Mouse (Mus musculus): ENCODE data around the gene Ubtf.

The Ubtf gene

DNA sequence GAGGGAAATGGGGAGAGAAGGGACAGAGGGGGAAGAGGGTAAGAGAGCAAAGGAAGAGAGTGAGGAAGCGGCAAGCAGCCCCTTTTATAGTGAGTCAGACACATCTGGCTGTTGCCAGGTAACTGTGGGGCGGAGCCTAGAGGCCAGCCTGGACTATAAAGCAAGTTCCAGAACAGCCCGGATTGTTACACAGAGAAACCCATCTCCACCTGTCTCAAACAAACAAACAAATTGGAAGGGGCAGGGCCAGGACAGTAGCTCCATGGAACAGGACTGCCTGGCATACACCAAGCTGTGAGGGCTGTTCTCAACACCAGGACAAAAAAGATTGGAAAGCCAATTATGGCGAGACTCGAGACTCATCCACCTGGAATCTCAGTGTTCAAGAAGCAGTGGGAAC lies 27.4 kb upstream of the Ubtf start:
- DNase-seq (ENCODE audit: low spot score in 2 of 2): no peak

DNA sequence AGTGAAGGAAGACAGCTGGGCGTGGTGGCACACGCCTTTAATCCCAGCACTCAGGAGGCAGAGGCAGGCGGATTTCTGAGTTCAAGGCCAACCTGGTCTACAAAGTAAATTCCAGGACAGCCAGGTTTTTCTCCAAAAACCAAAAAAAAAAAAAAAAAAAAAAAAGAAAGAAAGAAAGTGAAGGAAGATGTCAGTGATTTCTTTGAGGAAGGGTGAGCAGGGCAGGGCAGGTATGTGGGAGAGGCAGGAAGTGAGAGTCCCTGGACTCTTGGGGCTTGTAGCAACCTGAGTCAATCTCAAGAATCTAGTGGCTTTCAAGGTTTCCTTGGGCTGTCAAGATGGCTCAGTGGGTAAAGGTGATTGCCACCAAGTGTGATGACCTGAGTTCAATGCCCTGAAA lies 24.9 kb upstream of the Ubtf start:
- DNase-seq (ENCODE audit: low spot score in 2 of 2): no peak

- no peak for DNase-seq (ENCODE audit: low spot score in 2 of 2)
Measured at GRCm38 (mm10) chr11:102342742-102343141, 23.2 kb upstream of the Ubtf start.

- DNase-seq (ENCODE audit: low spot score in 2 of 2): no peak
Measured at GRCm38 (mm10) chr11:102341101-102341500, 21.6 kb upstream of the Ubtf start.

DNA sequence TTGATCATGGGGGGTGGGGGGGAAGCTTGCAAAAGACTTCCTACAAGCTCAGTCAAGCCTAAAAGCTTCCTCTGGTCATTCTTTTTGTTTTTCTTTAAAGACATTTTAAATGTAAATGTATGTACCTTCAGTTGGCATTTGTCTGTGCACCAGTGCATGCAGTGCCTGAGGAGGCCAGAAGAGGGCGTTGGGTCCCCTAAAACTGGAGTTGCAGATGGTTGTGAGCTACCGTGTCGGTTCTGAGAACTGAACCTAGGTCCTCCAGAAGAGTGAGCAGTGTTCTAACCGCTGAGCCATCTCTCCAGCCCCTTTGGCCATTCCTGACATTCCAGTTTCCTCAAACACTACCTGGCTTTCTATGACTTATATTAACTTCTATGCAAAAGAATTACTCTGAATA lies 20.1 kb upstream of the Ubtf start:
- DNase-seq (ENCODE audit: low spot score in 2 of 2): no peak

DNA sequence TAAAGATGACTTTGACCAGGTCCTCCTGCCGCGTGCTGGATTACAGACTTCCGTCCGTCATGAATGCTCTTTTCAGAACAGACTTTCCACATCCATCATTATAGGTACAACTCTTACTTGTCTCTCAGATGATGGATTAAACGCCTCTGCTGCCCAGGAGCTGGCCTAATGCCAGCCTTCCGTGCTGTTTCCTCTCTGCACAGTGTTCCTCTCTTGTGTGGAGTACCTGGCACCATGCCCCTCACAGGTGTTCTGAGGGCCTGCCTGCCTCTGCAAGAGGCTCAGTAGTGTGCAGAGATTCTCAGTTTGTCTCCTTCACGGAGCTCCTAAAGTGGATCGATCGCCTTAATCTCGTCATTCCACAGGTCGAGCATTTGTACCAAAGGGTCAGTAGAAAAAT lies 19.7 kb upstream of the Ubtf start:
- DNase-seq (ENCODE audit: low spot score in 2 of 2): peak in 1 of 2 experiments; percentile 12

GRCm38 (mm10) chr11:102338561-102338960 lies 19.0 kb upstream of the Ubtf start:
- DNase-seq (ENCODE audit: low spot score in 2 of 2): peak; percentile 66

DNA sequence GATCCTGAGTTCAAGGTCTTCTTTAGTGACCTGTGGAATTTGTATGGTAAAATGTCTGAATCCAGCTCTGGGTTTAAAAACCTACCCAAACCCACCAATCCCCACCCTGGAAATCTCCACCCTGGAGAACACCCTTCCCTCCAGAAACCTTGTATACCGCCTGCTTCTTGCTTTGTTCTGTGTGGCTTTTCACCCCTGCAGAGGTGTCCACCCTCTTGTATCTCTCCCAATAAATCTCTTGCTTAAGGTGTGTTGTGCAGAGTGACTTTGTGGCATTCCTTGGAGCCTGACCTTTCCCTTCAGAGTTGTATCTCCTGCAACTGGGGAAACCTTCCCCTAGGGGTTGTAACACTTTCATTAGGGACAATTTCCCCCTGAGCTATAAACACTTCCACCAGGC lies 18.4 kb upstream of the Ubtf start:
- DNase-seq (ENCODE audit: low spot score in 2 of 2): no peak

GRCm38 (mm10) chr11:102336191-102336590 lies 16.6 kb upstream of the Ubtf start:
- no peak for DNase-seq (ENCODE audit: low spot score in 2 of 2)

DNA sequence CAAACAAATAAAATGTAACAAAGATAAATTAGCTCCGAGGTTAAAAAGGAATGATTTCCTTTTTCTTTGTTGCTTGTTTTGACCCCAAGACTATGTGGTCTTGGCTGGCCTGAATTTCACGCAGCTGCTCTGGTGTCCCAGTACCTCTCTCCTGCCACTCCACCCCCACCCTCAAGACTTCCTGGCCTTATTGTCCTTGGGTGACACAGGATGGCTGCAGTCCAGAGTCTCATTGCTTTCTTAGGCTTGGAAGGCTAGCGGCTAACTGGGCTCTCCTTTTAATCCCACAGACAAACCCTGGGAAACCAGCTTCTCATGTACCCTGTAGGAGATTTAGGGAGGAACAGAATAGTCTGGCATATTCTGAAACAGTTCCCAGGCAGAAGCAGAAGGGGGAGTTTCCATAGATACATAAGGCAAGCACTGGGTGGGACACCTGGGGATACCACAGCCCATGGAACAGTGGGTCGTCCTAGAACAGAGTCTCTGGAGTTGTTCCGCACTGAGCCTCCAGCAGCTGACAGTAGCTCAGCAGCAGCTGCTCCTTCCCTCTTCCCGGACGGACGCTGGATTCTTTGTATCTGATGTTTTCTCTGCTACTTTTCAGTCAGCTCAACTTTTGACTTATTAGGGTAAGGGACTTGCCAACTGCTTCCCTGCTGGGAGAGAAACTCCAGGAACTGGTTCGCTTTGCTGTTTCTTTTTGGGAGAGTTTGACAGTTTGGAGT lies 15.6 kb upstream of the Ubtf start:
- DNase-seq (ENCODE audit: low spot score in 2 of 2): no peak

DNA sequence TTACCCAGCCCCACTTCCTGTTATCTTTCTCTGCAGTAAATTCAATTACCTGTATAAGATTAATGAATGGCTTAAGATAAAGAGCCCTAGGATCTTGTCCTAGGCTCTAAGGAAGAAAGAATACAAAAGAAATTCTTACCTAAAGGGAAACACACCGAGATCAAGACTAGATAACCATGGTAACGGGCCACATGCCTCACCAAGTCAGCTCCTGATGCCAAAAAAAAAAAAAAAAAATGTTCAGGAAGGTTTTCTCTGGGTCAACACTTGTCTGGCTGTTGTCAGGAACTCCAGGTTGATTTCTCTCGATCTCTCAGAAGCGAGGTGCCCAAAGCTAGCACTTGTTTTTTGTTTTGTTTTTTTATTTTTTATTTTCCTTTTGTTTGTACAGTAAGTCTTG lies 14.5 kb upstream of the Ubtf start:
- DNase-seq (ENCODE audit: low spot score in 2 of 2): no peak

DNA sequence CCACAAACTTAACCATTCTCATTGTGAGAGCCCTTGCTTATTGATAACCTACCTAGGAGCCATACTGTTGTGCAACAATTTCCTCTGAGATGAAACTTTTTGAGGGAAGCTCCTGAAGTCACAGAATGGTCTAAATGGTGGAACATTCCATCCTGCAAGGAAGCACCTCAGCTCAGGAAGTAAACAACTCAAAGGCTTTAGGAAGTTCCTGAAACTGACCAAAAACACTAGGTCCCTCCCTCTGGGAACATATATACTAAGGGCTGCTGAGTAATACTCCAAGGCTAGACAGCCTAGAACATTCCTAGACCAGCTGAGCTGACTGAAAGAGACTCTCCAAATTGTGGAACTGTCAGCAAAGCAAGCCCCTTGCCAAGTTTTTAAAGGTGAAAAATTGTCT lies 13.5 kb upstream of the Ubtf start:
- no peak for DNase-seq (ENCODE audit: low spot score in 2 of 2)

GRCm38 (mm10) chr11:102331806-102332205 lies 12.3 kb upstream of the Ubtf start:
- DNase-seq (ENCODE audit: low spot score in 2 of 2): no peak

DNA sequence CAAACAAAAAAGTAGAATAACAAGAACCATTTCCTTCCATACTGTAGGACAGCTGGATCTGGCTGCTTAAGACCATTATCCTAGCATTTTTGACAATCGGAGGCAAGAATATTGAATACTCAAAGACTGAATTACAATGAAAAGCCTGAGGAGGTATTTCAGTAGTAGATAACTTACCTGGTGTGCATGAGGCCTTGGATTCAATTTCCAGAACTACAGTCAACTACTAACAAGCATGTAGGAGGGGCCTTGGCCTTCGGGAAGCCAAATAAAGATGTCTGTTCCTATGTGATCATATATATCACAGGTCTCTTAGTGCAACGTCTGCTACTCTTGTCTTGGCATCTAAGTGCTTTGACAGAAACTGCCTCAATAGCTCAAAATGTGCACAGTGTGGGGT lies 10.5 kb upstream of the Ubtf start:
- DNase-seq (ENCODE audit: low spot score in 2 of 2): no peak

- no peak for DNase-seq (ENCODE audit: low spot score in 2 of 2)
Measured at GRCm38 (mm10) chr11:102329518-102329917, 10.0 kb upstream of the Ubtf start.

- DNase-seq (ENCODE audit: low spot score in 2 of 2): no peak
Measured at GRCm38 (mm10) chr11:102327839-102328238, 8.3 kb upstream of the Ubtf start.

DNA sequence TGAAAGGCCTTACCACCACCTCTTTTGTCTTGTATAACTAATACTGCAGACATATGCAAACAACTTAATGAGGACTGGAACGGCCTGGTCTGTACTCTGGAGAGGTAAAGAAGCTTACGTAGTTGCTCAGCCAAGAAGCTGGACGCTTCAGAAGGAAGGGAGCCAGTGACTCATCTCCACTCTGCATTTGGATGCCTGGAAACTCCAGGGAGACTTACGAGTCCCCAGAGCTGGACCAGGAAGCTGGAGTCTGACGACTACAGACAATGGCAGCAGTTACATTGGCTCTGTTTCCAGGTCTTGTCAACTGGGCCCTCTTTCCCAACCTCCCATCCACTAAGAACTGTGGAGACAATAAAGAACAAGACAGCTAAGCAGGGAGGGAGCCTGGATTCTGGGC lies 7.7 kb upstream of the Ubtf start:
- DNase-seq (ENCODE audit: low spot score in 2 of 2): no peak

- DNase-seq (ENCODE audit: low spot score in 2 of 2): no peak
Measured at GRCm38 (mm10) chr11:102323516-102323915, 4.0 kb upstream of the Ubtf start.

DNA sequence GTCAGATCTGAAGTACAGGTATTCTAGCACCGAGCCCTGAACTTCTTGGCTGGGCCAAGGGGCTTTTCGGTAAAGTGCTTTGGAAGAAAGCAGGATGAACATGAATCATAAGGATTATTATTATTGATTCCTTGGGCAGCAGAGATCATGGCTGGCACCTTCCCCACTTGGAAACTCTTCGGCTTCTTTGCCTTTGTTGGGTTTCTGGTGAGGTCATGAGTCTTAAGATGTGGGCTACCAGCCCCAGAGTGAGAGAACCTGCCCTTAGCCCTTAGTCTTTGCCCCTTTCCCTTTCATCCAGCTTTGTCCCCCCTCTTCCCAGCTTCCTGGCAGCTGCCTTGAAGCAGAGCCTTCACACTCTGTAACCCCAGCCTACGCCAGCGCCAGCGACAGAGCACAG lies 2.4 kb upstream of the Ubtf start:
- no peak for DNase-seq (ENCODE audit: low spot score in 2 of 2)

DNA sequence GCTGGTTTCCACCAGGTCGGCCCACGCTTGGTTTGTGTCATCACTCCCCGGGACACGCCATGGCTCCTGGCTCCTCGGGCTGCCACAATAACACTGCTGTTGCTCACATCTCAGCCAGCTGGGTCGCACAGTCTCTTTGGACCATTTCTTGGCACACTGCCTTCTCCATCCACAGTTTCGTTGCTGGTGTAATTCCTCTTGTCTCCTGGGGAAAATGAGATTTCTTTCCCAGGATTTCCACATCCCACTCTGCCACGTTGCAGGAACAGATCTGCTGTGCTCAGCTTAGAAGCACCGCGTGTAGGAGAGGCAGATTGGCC lies 1.1 kb upstream of the Ubtf start:
- DNase-seq (ENCODE audit: low spot score in 2 of 2): peak; percentile 83

DNA sequence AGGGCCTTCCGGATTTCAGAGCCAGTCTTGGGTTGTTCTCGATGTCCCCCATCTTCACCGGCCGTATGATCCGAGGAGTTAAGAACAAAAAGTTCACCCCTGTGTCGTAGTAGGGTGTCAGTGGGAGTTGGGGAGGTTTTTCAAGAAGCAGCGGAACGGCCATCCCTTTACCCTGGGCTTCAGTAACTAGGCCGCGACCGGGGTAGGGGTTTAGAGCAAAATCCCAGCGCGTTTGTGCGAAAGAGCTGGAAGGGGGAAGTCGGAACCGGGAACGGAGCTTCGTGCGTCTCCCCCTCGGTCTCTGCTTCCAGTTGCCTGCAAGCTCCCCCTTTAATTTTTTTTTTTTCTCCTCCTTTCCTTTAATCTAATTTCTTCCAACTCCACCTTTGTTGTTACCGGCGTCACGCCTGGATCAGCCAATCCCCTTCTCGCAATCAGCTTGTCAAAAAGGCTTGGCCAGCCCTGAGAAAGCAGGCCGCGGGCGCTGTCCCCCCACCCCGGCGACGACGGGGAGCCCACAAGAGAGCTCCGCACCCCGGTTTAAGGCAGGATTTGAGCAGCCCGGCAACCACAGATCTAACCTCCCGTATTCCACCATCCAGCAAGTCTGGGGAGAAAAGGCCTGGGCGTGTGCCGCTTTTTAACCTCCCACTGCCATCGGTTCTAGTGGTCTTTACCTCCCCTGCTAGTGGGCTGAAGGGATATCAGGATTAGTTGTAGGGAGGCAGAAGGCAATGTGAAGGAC lies 571 bp upstream of the Ubtf start:
- DNase-seq (ENCODE audit: low spot score in 2 of 2): peak; percentile 90 to 92

DNA sequence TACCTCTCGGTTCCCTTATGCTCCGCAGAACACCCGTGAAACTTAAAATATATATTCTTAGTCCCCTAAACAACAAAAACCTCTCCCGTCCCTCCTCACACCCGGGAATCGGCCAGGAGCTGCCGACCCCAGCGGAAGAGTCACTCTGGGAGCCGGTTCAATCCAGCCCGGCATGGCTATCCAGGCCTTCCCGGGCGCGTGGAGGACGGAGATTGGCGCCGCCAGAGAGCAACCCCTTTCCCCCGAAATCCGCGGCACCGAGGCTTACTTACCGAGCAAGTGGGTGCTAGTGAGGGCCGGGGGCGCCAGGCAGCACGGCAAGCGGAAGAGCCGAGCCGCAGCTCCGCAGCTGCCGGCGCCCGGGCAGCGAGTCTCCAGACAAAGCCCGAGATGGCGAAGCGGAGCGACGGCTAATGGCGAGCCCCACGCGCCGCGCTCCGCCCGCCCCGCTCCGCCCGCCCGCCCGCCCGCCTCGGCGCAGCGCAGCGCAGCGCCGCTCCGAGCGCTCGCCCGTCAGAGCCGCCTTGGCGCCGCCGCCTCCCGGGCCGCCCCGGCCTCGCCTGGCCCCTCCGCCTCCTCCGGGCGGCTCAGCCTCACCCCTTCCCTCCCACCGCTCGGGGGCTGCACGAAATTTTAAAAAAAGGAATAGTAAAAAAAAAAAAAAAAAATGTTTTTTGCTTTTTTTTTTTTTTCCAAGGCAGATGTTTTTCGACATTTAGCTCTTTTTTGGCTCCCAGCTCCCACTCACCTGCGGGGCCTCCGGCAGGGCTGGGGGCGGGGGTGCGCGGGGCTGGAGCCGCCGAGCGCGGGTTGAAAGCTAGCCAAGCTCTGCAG lies 749 bp downstream of the Ubtf start:
- DNase-seq (ENCODE audit: low spot score in 2 of 2): peak; percentile 43 to 62

All from right cerebral cortex, adult 2 months (tissue).